Mouse (Mus musculus) ES-E14 (cell line): ENCODE measurements around the gene Gm43552.
"Not testable (repeated sequence)": the region's sequence is repeated elsewhere in the genome, so short reads cannot be mapped to it uniquely, and the experiment has no call there.

Experiments used
- CHD2 ChIP-seq: IDR thresholded peaks from 2 replicates; pipeline ENCODE4 v1.6.1; 2014; ENCODE audit warnings: mild to moderate bottlenecking, low read depth, low read length, inconsistent platforms
- ZNF384 ChIP-seq: IDR thresholded peaks from 2 replicates; pipeline ENCODE4 v1.6.1; 2012; ENCODE audit warnings: low read depth, low read length, inconsistent platforms

DNA sequence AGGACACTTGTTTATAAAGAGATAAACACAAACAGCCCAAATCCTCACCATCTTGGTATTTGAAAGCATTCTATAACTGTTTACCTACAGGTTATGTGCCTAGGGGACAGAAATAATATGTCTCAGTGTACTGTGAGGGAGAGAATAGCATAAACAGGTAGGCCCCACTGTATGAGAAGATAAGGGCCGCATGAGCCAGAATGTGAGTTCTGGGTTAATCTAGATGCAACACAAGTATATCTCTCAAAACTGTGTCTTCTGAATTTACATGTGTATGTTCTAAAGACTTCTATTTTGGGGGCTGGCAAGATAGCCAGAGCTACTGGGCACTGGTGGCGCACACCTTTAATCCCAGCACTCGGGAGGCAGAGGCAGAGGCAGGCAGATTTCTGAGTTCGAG lies 15.9 kb downstream of the Gm43552 start:
- TF ChIP-seq CHD2, ZNF384: not testable (repeated sequence)
